Mouse (Mus musculus) midbrain, embryonic 12.5 days (tissue): ENCODE measurements around the gene Mrap. TPM values are rescaled to one million over a fixed set of nuclear protein-coding genes. Genes with fewer than 3 reads are reported as not detected.

Experiments used
- ATAC-seq: fragments of 200-750 bp; cut with Nextera tagmentation; 2 replicates; pipeline ENCODE4 v1.8.0; 2017; ENCODE audit warnings: low read depth, moderate TSS enrichment, moderate library complexity; ENCODE audit not compliant: low FRiP score
- H3K27ac ChIP-seq: fragments of 300-500 bp; sonication (generic); replicated peaks from 2 replicates; pipeline ENCODE4 v1.5.1; 2016; ENCODE audit warnings: mild to moderate bottlenecking
- H3K27me3 ChIP-seq: fragments of 300-500 bp; sonication (generic); 2 replicates; pipeline ENCODE4 v1.6.1; 2016; ENCODE audit warnings: mild to moderate bottlenecking
- H3K36me3 ChIP-seq: fragments of 300-500 bp; sonication (generic); 2 replicates; pipeline ENCODE4 v1.6.1; 2016
- H3K4me1 ChIP-seq: fragments of 300-500 bp; sonication (generic); 2 replicates; pipeline ENCODE4 v1.6.1; 2016
- H3K4me2 ChIP-seq: fragments of 300-500 bp; sonication (generic); replicated peaks from 2 replicates; pipeline ENCODE4 v1.6.1; 2016; ENCODE audit warnings: mild to moderate bottlenecking, moderate library complexity
- H3K4me3 ChIP-seq: fragments of 300-500 bp; sonication (generic); 2 replicates; pipeline ENCODE4 v1.5.1; 2016; ENCODE audit warnings: mild to moderate bottlenecking
- H3K9ac ChIP-seq: fragments of 300-500 bp; sonication (generic); replicated peaks from 2 replicates; pipeline ENCODE4 v1.6.1; 2016; ENCODE audit warnings: mild to moderate bottlenecking, moderate library complexity
- H3K9me3 ChIP-seq: fragments of 300-500 bp; sonication (generic); 2 replicates; pipeline ENCODE4 v1.6.1; 2016; ENCODE audit warnings: mild to moderate bottlenecking
- WGBS: fragments of 180-500 bp; shearing (Covaris S2); methylation state at CpG from one replicate; pipeline ENCODE4 v1.1.7; 2016; 5-methylcytosine and 5-hydroxymethylcytosine counted together
- polyA plus RNA-seq: library from polyadenylated mRNA; unstranded; fragments of >200 nt; fragmentation: Nextera tagmentation; extraction: Ambion mirVana; gene quantifications from 2 replicates; pipeline ENCODE4 v1.2.1, GENCODE M21; 2016

The Mrap gene
- polyA plus RNA-seq, 1 experiment from 2014 or later: not detected

DNA sequence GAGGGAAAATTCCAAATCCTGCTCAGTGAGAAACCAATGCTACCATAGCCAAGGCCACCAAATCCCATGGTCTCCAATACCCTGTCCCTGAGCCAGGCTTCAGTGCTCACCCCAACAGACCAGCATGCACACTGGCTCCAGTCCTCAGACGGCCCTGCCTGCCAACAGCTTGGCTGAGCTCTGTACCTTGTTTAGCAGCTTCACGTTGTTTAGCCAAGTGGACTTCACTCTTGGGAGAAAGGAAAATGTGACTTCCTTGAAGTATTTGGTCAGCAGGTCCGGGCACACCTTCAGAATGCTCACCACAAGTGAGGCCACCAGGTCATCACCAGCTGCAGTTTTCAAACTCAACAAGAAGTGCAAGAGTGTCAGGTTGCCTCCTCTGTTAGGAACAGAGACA is 54.5 kb downstream of the Mrap start:
- Histone ChIP-seq H3K4me3 (no peak overlapping the region), H3K9me3 (no peaks in the 10 kb centered on the region), H3K27ac (no peak overlapping the region), H3K9ac (no peak overlapping the region), H3K4me1 (no peaks in the 10 kb centered on the region), H3K36me3 (peaks cover 87% of the 10 kb centered on the region), H3K4me2 (no peak overlapping the region), H3K27me3 (no peaks in the 10 kb centered on the region)
- ATAC-seq: no peak
- WGBS: 82% methylated on average over 3 of the region's 3 CpGs

DNA sequence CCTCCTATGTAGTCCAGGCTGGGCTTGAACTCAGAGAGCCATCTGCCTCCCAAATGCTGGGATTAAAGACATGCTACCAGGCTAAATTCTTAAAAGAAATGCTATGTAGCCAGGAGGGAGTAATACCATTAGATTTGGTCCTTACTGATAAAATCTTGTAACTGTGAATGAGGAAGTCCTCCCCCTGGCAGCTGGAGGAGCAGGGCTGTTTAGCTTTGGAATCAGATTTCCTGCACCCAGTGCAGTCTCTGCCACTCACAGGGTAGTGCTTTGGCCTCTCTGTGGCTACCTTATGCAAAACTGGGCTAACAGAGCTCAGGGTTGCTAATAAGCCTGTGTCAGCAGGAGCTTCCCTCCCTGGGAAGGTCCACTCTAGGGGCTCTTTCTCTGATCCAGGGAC is 56.7 kb downstream of the Mrap start:
- Histone ChIP-seq H3K27me3 (no peaks in the 10 kb centered on the region), H3K4me2 (no peak overlapping the region), H3K4me3 (no peak overlapping the region), H3K9me3 (no peaks in the 10 kb centered on the region), H3K4me1 (no peaks in the 10 kb centered on the region), H3K27ac (no peak overlapping the region), H3K9ac (no peak overlapping the region), H3K36me3 (peaks cover 82% of the 10 kb centered on the region)
- no peak for ATAC-seq

DNA sequence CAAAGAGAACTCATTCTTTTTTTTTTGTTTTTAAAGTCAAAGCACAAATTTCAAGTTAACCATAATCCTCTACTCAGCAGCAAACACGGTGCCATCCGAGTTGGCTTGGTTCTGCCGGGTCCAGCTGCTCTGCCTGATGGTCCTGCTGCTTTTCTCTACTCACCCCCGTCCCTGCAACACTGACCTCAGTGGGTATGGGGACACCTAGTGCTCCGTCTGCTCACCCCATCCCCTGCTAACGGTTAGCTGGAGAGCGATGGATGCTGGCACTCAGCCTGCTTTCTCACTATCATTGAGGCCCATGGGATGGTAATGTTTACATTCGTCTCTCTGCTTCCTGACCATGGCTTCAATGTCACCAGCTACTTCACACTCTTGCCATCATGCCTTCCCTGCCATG is 60.4 kb downstream of the Mrap start:
- H3K27me3 ChIP-seq: no peaks in the 10 kb centered on the region
- no peaks in the 10 kb centered on the region for H3K9me3 ChIP-seq
- 88% methylated on average over 8 of the region's 8 CpGs for WGBS
- no peak overlapping the region for H3K4me2 ChIP-seq
- no peak overlapping the region for H3K4me3 ChIP-seq
- no peak overlapping the region for H3K9ac ChIP-seq
- H3K4me1 ChIP-seq: no peaks in the 10 kb centered on the region
- H3K36me3 ChIP-seq: peaks cover 58% of the 10 kb centered on the region
- no peak overlapping the region for H3K27ac ChIP-seq
- no peak for ATAC-seq

DNA sequence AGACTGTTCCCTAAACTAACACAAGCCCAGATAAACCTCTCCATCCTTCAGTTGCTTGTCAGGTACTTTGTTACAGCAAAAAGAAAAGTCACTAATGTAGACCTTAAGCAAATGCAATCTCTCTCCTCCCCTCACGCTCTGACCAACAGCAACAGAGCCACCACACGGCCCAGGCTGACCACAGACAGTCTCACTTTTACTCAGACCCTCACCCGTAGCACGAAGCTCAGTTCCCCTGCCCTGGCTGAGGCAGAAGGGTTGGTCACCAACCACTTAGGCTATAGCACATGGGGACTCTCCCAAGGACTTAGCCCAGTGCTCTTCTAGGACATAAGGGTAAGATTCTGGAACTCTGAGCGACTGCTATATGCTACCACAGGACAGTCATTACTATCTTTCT is 60.8 kb downstream of the Mrap start:
- H3K36me3 ChIP-seq: peaks cover 58% of the 10 kb centered on the region
- no peaks in the 10 kb centered on the region for H3K27me3 ChIP-seq
- no peak overlapping the region for H3K4me2 ChIP-seq
- no peaks in the 10 kb centered on the region for H3K4me1 ChIP-seq
- 96% methylated on average over 5 of the region's 5 CpGs for WGBS
- no peak overlapping the region for H3K27ac ChIP-seq
- H3K9ac ChIP-seq: no peak overlapping the region
- no peak for ATAC-seq
- no peaks in the 10 kb centered on the region for H3K9me3 ChIP-seq
- H3K4me3 ChIP-seq: no peak overlapping the region

Other genes with a start within 250 kb of the Mrap start
- gene Mis18a, start 10.8 kb upstream of the Mrap start, polyA plus RNA-seq: 60.4 and 62.7 TPM in 2 replicates
- gene Urb1, start 72.2 kb downstream of the Mrap start, polyA plus RNA-seq: 12.1 and 13.8 TPM in 2 replicates
- 1.6 and 3.3 TPM in 2 replicates for gene Eva1c, start 88.5 kb downstream of the Mrap start, polyA plus RNA-seq
- 43.6 and 50.1 TPM in 2 replicates for gene Cfap298, start 196.9 kb downstream of the Mrap start, polyA plus RNA-seq